Mouse (Mus musculus): ENCODE measurements at regions not wholly inside any gene's neighbourhood (a gene's known extent, or its start where the extent isn't known, plus 50 kb on each side); places are given as distances from the start of the nearest gene placed in this dataset.

DNA sequence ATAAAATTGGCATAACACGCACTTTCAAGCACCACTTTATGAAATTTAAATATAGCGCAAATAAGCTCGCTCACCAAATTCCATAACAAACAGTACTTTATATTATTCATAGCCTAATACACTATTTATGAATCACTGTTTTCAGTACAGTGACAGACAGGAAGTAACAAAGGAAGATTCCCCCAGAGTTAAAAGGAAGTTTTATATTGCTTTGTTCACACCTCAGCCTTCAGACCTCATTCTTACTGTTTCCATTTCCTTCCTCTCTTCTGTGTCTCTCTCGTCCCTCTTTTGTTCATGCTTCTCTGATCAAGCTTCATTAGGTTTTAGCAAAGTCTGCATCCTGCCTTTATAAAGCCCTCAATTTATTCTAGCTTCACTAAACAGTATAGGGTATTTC, 1680.8 kb downstream of the Kcnt2 start:
- WGBS: 81% methylated on average over 4 of the region's 4 CpGs
- H3K27me3 ChIP-seq: no peaks in the 10 kb centered on the region
- H3K4me3 ChIP-seq: no peak overlapping the region
- H3K27ac ChIP-seq: no peak overlapping the region
- no peak overlapping the region for H3K4me2 ChIP-seq (replicated peaks)
- no peak for ATAC-seq (ENCODE audit: low FRiP score)
- no peaks in the 10 kb centered on the region for H3K4me1 ChIP-seq
- H3K9me3 ChIP-seq (replicated peaks): no peaks in the 10 kb centered on the region
- H3K36me3 ChIP-seq: no peaks in the 10 kb centered on the region
- H3K9ac ChIP-seq: no peak overlapping the region

- no peak for ATAC-seq (ENCODE audit: low FRiP score)
These were observed 1692.4 kb upstream of the B3galt2 start for GRCm38 (mm10) chr1:141948055-141948454.

DNA sequence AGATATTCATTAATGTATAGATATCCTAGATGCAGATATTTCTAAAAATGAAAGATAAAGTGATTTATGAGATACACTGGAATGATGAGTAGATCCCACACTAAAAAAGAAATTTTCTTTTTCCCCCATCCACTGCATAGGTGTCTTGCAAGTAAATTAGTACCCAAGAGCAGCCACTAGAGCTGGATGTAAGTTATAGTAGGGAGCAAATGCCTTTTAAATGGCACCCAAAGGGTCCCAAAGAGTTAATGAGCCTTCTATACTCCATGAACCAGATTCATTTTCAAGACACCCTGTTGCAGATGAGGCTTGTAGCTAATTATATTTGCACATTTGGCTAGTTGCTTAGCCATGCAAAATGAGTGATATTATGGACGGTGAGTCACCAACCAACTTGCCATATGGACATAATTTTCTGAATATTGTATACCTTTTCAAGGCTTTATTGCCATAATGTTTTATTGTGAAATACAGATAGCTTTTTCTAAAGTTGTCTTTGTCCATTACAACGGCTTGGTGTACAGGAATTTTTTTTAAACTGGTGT, 1686.1 kb upstream of the B3galt2 start:
- no peaks in the 10 kb centered on the region for H3K4me1 ChIP-seq
- no peaks in the 10 kb centered on the region for H3K9me3 ChIP-seq (replicated peaks)
- 84% methylated on average over 2 of the region's 2 CpGs for WGBS
- H3K9ac ChIP-seq: no peak overlapping the region
- no peaks in the 10 kb centered on the region for H3K27me3 ChIP-seq
- no peak for ATAC-seq (ENCODE audit: low FRiP score)
- no peak overlapping the region for H3K4me3 ChIP-seq
- no peaks in the 10 kb centered on the region for H3K36me3 ChIP-seq
- H3K4me2 ChIP-seq (replicated peaks): no peak overlapping the region
- no peak overlapping the region for H3K27ac ChIP-seq

More at GRCm38 (mm10) chr1:141948055-141948454, 1692.4 kb upstream of the B3galt2 start:
- Histone ChIP-seq H3K4me3 (no peak overlapping the region), H3K4me1 (no peaks in the 10 kb centered on the region), H3K36me3 (no peaks in the 10 kb centered on the region), H3K9ac (no peak overlapping the region), H3K9me3 (replicated peaks) (no peaks in the 10 kb centered on the region), H3K27me3 (no peaks in the 10 kb centered on the region), H3K4me2 (replicated peaks) (no peak overlapping the region), H3K27ac (no peak overlapping the region)
- WGBS: 85% methylated on average over 1 of the region's 1 CpGs

- H3K27ac ChIP-seq: no peak overlapping the region
- no peaks in the 10 kb centered on the region for H3K4me1 ChIP-seq
- H3K9me3 ChIP-seq (replicated peaks): no peaks in the 10 kb centered on the region
- no peak overlapping the region for H3K4me3 ChIP-seq
- 1% methylated on average over 2 of the region's 2 CpGs for WGBS
- no peak overlapping the region for H3K4me2 ChIP-seq (replicated peaks)
- ATAC-seq (ENCODE audit: low FRiP score): no peak
- no peak overlapping the region for H3K9ac ChIP-seq
- H3K27me3 ChIP-seq: no peaks in the 10 kb centered on the region
- H3K36me3 ChIP-seq: no peaks in the 10 kb centered on the region
These were observed 1678.7 kb upstream of the B3galt2 start for GRCm38 (mm10) chr1:141961743-141962142.

DNA sequence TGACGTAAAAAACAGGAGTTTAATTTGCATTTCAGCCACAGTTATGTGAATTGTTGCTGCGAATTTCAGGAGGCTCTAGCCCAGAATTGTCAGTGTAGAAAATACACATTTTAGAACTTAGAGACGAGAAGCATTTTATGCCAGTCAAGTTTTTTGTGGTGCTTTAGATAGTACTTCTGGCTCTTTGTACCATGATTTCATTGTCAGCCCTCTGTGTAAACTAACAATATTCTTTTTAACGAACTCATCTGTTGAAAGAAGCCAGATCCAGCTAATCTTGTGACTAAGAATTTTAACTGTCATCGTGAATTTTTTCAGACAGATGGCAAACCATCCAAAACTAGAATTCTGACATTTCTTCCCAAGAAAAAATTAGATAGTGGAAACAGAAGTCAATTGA, 1672.3 kb upstream of the B3galt2 start:
- Histone ChIP-seq H3K9me3 (replicated peaks) (no peaks in the 10 kb centered on the region), H3K4me2 (replicated peaks) (no peak overlapping the region), H3K9ac (no peak overlapping the region), H3K27ac (no peak overlapping the region), H3K4me1 (no peaks in the 10 kb centered on the region), H3K36me3 (no peaks in the 10 kb centered on the region), H3K4me3 (no peak overlapping the region), H3K27me3 (no peaks in the 10 kb centered on the region)
- ATAC-seq (ENCODE audit: low FRiP score): no peak
- 84% methylated on average over 5 of the region's 5 CpGs for whole genome bisulfite sequencing

- Histone ChIP-seq H3K27ac (no peak overlapping the region), H3K36me3 (no peaks in the 10 kb centered on the region), H3K9ac (no peak overlapping the region), H3K4me1 (no peaks in the 10 kb centered on the region), H3K27me3 (no peaks in the 10 kb centered on the region), H3K9me3 (replicated peaks) (no peaks in the 10 kb centered on the region), H3K4me3 (no peak overlapping the region), H3K4me2 (replicated peaks) (no peak overlapping the region)
- no peak for ATAC-seq (ENCODE audit: low FRiP score)
These were observed 1666.1 kb upstream of the B3galt2 start for GRCm38 (mm10) chr1:141974329-141974728.

DNA sequence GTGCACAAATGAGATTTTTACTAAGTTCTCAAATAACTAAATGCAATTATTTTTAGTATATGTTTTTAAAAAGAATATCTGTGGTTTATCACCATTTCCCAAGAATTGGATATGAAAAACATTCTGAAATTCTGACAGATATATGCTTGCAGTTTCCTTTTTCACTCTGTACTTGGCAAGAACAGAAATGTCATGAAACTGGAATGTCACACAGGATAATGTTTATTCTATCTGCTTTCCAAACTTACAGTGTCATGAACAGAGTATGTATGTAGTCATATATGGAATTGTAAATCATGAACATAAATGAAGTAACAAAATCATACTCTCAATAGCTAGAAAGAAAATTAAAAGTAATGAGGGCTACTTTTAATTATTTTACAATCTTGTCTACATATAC, 1640.7 kb upstream of the B3galt2 start:
- no peak for ATAC-seq (ENCODE audit: low FRiP score)
- Histone ChIP-seq H3K27me3 (no peaks in the 10 kb centered on the region), H3K4me3 (no peak overlapping the region), H3K27ac (no peak overlapping the region), H3K4me2 (replicated peaks) (no peak overlapping the region), H3K36me3 (no peaks in the 10 kb centered on the region), H3K4me1 (no peaks in the 10 kb centered on the region), H3K9me3 (replicated peaks) (no peaks in the 10 kb centered on the region), H3K9ac (no peak overlapping the region)

GRCm38 (mm10) chr1:142000335-142000734, 1640.1 kb upstream of the B3galt2 start:
- no peak overlapping the region for H3K9ac ChIP-seq
- H3K27me3 ChIP-seq: no peaks in the 10 kb centered on the region
- WGBS: 76% methylated on average over 4 of the region's 4 CpGs
- no peak overlapping the region for H3K4me3 ChIP-seq
- no peak for ATAC-seq (ENCODE audit: low FRiP score)
- H3K36me3 ChIP-seq: no peaks in the 10 kb centered on the region
- H3K4me1 ChIP-seq: no peaks in the 10 kb centered on the region
- no peak overlapping the region for H3K27ac ChIP-seq
- no peak overlapping the region for H3K4me2 ChIP-seq (replicated peaks)
- no peaks in the 10 kb centered on the region for H3K9me3 ChIP-seq (replicated peaks)

DNA sequence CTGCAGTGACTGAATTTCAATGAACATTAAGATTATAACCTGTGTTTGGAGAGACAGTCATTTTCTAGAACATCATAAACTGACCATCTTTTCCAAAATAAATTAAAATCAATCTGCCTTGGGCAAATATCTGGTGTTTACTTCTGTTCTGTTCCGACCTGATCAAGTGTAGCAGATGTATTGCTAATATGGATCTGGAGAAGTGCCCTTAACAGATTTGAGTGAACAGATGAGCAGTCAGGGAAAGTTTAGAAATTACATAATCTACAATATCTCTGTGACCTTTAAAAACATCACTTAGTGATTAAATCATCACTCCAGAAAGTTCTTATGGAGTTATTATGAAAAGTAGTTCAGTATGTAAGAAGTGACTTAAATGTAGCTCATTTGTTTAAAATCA, 1634.1 kb upstream of the B3galt2 start:
- H3K36me3 ChIP-seq: no peaks in the 10 kb centered on the region

DNA sequence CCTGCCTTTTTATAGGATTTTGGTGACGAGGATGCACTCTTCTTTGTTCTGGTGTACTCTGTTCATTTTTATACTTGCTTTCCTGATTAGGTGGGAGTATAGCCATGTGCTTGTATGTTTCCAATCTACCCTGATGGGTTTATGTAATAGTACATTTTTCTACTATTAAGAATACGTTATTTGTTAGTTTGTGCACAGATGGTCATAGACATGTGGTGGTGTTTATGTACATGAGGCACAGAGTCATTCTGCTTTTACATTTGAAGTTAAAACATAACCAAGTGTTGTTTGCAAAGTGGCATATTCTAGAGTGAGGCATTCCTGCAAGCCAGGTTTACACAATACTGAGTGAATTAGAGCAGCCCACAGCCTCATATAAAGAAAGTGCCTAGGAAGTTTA, 1597.7 kb upstream of the B3galt2 start:
- H3K4me1 ChIP-seq: no peaks in the 10 kb centered on the region
- no peak overlapping the region for H3K9ac ChIP-seq
- no peaks in the 10 kb centered on the region for H3K9me3 ChIP-seq (replicated peaks)
- no peak overlapping the region for H3K4me3 ChIP-seq
- H3K4me2 ChIP-seq (replicated peaks): no peak overlapping the region
- no peak overlapping the region for H3K27ac ChIP-seq
- no peaks in the 10 kb centered on the region for H3K27me3 ChIP-seq
- no peaks in the 10 kb centered on the region for H3K36me3 ChIP-seq
- ATAC-seq (ENCODE audit: low FRiP score): no peak
- 83% methylated on average over 2 of the region's 2 CpGs for WGBS

More for the DNA sequence above, 1634.1 kb upstream of the B3galt2 start:
- H3K9me3 ChIP-seq (replicated peaks): no peaks in the 10 kb centered on the region
- H3K4me3 ChIP-seq: no peak overlapping the region
- H3K27ac ChIP-seq: no peak overlapping the region
- no peak overlapping the region for H3K4me2 ChIP-seq (replicated peaks)
- no peaks in the 10 kb centered on the region for H3K27me3 ChIP-seq
- H3K4me1 ChIP-seq: no peaks in the 10 kb centered on the region
- ATAC-seq (ENCODE audit: low FRiP score): no peak
- no peak overlapping the region for H3K9ac ChIP-seq
- 72% methylated on average over 1 of the region's 1 CpGs for WGBS

- Histone ChIP-seq H3K4me3 (no peak overlapping the region), H3K4me2 (replicated peaks) (no peak overlapping the region), H3K9me3 (replicated peaks) (no peaks in the 10 kb centered on the region), H3K27me3 (no peaks in the 10 kb centered on the region), H3K36me3 (no peaks in the 10 kb centered on the region), H3K27ac (no peak overlapping the region), H3K9ac (no peak overlapping the region), H3K4me1 (no peaks in the 10 kb centered on the region)
- no peak for ATAC-seq (ENCODE audit: low FRiP score)
These were observed 1585.3 kb upstream of the B3galt2 start for GRCm38 (mm10) chr1:142055207-142055606.

Data from hindbrain, embryonic 12.5 days (tissue).